Mouse (Mus musculus) layer of hippocampus, adult 8-10 months (tissue): ENCODE data around the gene Gpr162. TPM values are rescaled to one million over a fixed set of nuclear protein-coding genes. Genes with fewer than 3 reads are reported as not detected.
"Not testable (repeated sequence)": the region's sequence is repeated elsewhere in the genome, so short reads cannot be mapped to it uniquely, and the experiment has no call there.

ENCODE experiments used
- DNase-seq, 2 experiments: peaks; one replicate each; pipeline ENCODE4 v3.0.0; 2022; ENCODE audit warnings: low spot score in 2 of 2
- total RNA-seq, 4 experiments: library from RNA; stranded (reverse); gene quantifications; 2 replicates each; pipeline ENCODE4 v1.2.4; 2022

The Gpr162 gene
- 100 to 1,000 TPM; 171 to 204 (median 183) TPM for total RNA-seq

- peak; percentile 71 to 74 for DNase-seq
Measured at GRCm38 (mm10) chr6:124863658-124864298, at the start of gene Gpr162. Gene Gpr162 (minus strand): TSS chr6:124863983.

GRCm38 (mm10) chr6:124913214-124913613, 49.4 kb upstream of the Gpr162 start:
- DNase-seq = no peak

- no peak for DNase-seq
Measured at GRCm38 (mm10) chr6:124911533-124912218, 47.9 kb upstream of the Gpr162 start, which contains the start of gene Lag3. Gene Lag3 (minus strand): TSS chr6:124911705.

- no peak for DNase-seq
Measured at GRCm38 (mm10) chr6:124910032-124910431, 46.2 kb upstream of the Gpr162 start.

GRCm38 (mm10) chr6:124907767-124908166, 44.0 kb upstream of the Gpr162 start:
- DNase-seq = no peak

- no peak for DNase-seq
Measured at GRCm38 (mm10) chr6:124904991-124905860, 41.4 kb upstream of the Gpr162 start.

GRCm38 (mm10) chr6:124904161-124904981, 40.6 kb upstream of the Gpr162 start:
- DNase-seq = peak; percentile 75 to 77

- peak; percentile 88 to 93 for DNase-seq
Measured at GRCm38 (mm10) chr6:124903580-124904151, 39.9 kb upstream of the Gpr162 start.

- DNase-seq = no peak
Measured at GRCm38 (mm10) chr6:124901851-124902250, 38.1 kb upstream of the Gpr162 start.

- no peak for DNase-seq
Measured at GRCm38 (mm10) chr6:124900801-124901480, 37.2 kb upstream of the Gpr162 start.

GRCm38 (mm10) chr6:124900056-124900800, 36.4 kb upstream of the Gpr162 start:
- no peak for DNase-seq

- DNase-seq = no peak
Measured at GRCm38 (mm10) chr6:124898359-124898758, 34.6 kb upstream of the Gpr162 start.

GRCm38 (mm10) chr6:124894113-124894512, 30.3 kb upstream of the Gpr162 start:
- not testable (repeated sequence) for DNase-seq

GRCm38 (mm10) chr6:124890997-124891396, 27.2 kb upstream of the Gpr162 start:
- no peak for DNase-seq

GRCm38 (mm10) chr6:124888555-124889125, 24.9 kb upstream of the Gpr162 start:
- DNase-seq = no peak

GRCm38 (mm10) chr6:124887986-124888385, 24.2 kb upstream of the Gpr162 start, which contains the start of gene Cd4:
Gene Cd4 (minus strand): TSS chr6:124888221.
- no peak for DNase-seq

GRCm38 (mm10) chr6:124885956-124886381, 22.2 kb upstream of the Gpr162 start:
- DNase-seq = no peak

GRCm38 (mm10) chr6:124884714-124885500, 21.1 kb upstream of the Gpr162 start:
- no peak for DNase-seq
